Mouse (Mus musculus): ENCODE measurements around the gene Krtcap2. TPM values are rescaled to one million over a fixed set of nuclear protein-coding genes. Genes with fewer than 3 reads are reported as not detected.

Gene Krtcap2
- polyA plus RNA-seq, 1 experiment from 2014 or later, result 349 TPM

- H3K36me3 ChIP-seq (ENCODE audit: control insufficient read depth, insufficient read depth, low read length), result no peaks in the 10 kb centered on the region
- H3K4me2 ChIP-seq (ENCODE audit: low read depth, low read length), result no peak overlapping the region
- no peak overlapping the region for H3K4me3 ChIP-seq (ENCODE audit: low read depth, low read length)
- DNase-seq (ENCODE audit: low spot score) (no peak), ATAC-seq (ENCODE audit: low read depth) (no peak)
- no peaks in the 10 kb centered on the region for H3K9me3 ChIP-seq (ENCODE audit: control insufficient read depth, low read length)
- H3K27me3 ChIP-seq (replicated peaks; ENCODE audit: control insufficient read depth, insufficient read depth, low read length), result 0 out of 2 replicates have a peak, but pooled peaks cover 7% of the 10 kb centered on the region
- peaks cover 13% of the 10 kb centered on the region; the same call in 1 of the 2 replicates for H3K4me1 ChIP-seq (ENCODE audit: control insufficient read depth, insufficient read depth, low read length)
- 90% methylated on average over 3 of the region's 3 CpGs for WGBS
- no peak overlapping the region for H3K9ac ChIP-seq (ENCODE audit: low read depth, low read length)
- no peak overlapping the region for H3K27ac ChIP-seq (replicated peaks; ENCODE audit: low read depth, low read length)
Measured at GRCm38 (mm10) chr3:89284261-89284660, 38.5 kb downstream of the Krtcap2 start.

DNA sequence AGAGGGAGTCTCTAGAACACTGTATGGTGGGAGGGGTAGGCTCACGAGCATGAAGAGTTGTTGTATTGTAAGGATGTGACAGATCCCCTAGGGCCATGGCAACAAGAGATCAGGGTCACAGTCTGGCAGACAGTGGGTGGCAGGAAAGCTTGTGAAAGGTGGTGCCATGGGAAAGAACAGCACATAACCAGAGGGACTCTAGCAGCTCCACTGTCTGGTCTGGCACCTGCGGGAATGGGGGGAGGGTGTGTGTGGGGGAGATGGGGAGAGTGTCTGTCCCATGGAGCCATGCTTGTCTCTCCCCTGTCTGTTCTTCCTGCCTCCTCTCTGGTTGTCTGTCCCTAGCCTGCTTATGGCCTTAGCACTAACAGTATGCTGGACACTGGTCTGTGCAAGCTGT lies 39.8 kb downstream of the Krtcap2 start:
- peaks cover 13% of the 10 kb centered on the region; the same call in 1 of the 2 replicates for H3K4me1 ChIP-seq (ENCODE audit: control insufficient read depth, insufficient read depth, low read length)
- 0 out of 2 replicates have a peak, but pooled peaks cover 7% of the 10 kb centered on the region for H3K27me3 ChIP-seq (replicated peaks; ENCODE audit: control insufficient read depth, insufficient read depth, low read length)
- no peak overlapping the region for H3K4me2 ChIP-seq (ENCODE audit: low read depth, low read length)
- no peak overlapping the region for H3K27ac ChIP-seq (replicated peaks; ENCODE audit: low read depth, low read length)
- ATAC-seq (ENCODE audit: low read depth) (no peak), DNase-seq (ENCODE audit: low spot score) (no peak)
- no peaks in the 10 kb centered on the region for H3K9me3 ChIP-seq (ENCODE audit: control insufficient read depth, low read length)
- no peak overlapping the region for H3K9ac ChIP-seq (ENCODE audit: low read depth, low read length)
- H3K36me3 ChIP-seq (ENCODE audit: control insufficient read depth, insufficient read depth, low read length), result no peaks in the 10 kb centered on the region
- 27% methylated on average over 2 of the region's 2 CpGs for WGBS
- no peak overlapping the region for H3K4me3 ChIP-seq (ENCODE audit: low read depth, low read length)

GRCm38 (mm10) chr3:89287286-89287685 lies 41.5 kb downstream of the Krtcap2 start:
- Histone ChIP-seq H3K27ac (replicated peaks; ENCODE audit: low read depth, low read length) (no peak overlapping the region), H3K9ac (ENCODE audit: low read depth, low read length) (0 out of 2 replicates have a peak overlapping the region, but pooled peaks have one; percentile 19), H3K4me2 (ENCODE audit: low read depth, low read length) (no peak overlapping the region), H3K27me3 (replicated peaks; ENCODE audit: control insufficient read depth, insufficient read depth, low read length) (no peaks in the 10 kb centered on the region), H3K4me3 (ENCODE audit: low read depth, low read length) (no peak overlapping the region), H3K36me3 (ENCODE audit: control insufficient read depth, insufficient read depth, low read length) (no peaks in the 10 kb centered on the region), H3K4me1 (ENCODE audit: control insufficient read depth, insufficient read depth, low read length) (peaks cover 5% of the 10 kb centered on the region; the same call in 1 of the 2 replicates), H3K9me3 (ENCODE audit: control insufficient read depth, low read length) (no peaks in the 10 kb centered on the region)
- no peak for DNase-seq (ENCODE audit: low spot score)
- ATAC-seq (ENCODE audit: low read depth), result 0 out of 2 replicates have a peak, but pooled peaks have one; percentile 26
- 35% methylated on average over 5 of the region's 5 CpGs for WGBS

DNA sequence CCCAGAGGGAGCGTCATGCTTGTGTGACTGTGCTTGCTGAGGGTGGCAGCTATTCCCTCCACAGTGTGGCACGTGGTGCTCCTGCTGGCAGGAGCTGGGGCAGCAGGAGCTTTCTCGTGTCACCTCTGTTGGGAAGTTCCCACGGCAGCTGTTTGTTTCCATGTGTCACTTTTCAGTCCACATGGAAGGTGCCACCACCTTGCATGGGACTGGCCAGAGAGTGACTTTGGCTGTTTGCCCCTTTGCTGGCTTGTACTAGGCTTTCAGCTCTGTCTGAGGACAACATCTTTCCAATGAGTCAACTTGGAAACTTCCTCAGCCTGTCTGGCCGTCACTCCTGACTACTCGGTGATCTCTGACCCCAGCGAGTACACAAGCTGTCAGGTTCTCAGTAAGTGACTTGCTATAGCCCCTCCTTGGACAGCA lies 42.8 kb downstream of the Krtcap2 start:
- H3K9me3 ChIP-seq (ENCODE audit: control insufficient read depth, low read length), result no peaks in the 10 kb centered on the region

DNA sequence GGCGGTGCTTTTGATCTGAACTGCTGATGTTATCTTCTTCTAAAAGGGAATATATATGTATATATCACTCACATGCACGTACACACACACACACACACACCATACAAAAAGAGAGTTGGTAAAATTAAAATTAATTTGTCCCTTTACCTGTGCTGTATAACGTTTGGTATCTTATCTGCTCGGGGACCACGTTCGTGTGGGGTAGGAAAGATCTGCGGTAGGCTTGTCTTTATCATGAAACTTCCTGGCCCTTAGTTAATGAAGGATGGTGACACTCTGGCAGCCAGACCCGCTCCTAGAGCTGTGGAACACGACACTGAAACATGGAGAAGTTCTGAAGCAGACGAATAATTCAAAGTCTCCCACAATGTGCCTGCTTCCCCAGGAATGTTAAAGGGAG lies 46.1 kb downstream of the Krtcap2 start:
- H3K36me3 ChIP-seq (ENCODE audit: control insufficient read depth, insufficient read depth, low read length), result no peaks in the 10 kb centered on the region
- no peak overlapping the region for H3K27ac ChIP-seq (replicated peaks; ENCODE audit: low read depth, low read length)
- WGBS, result 65% methylated on average over 10 of the region's 10 CpGs
- peaks cover 5% of the 10 kb centered on the region; the same call in 1 of the 2 replicates for H3K4me1 ChIP-seq (ENCODE audit: control insufficient read depth, insufficient read depth, low read length)
- no peak for ATAC-seq (ENCODE audit: low read depth)
- no peaks in the 10 kb centered on the region for H3K27me3 ChIP-seq (replicated peaks; ENCODE audit: control insufficient read depth, insufficient read depth, low read length)
- no peak overlapping the region for H3K4me2 ChIP-seq (ENCODE audit: low read depth, low read length)
- H3K9me3 ChIP-seq (ENCODE audit: control insufficient read depth, low read length), result no peaks in the 10 kb centered on the region
- no peak overlapping the region for H3K9ac ChIP-seq (ENCODE audit: low read depth, low read length)
- DNase-seq (ENCODE audit: low spot score), result no peak
- H3K4me3 ChIP-seq (ENCODE audit: low read depth, low read length), result no peak overlapping the region

More for the DNA sequence above, 42.8 kb downstream of the Krtcap2 start:
- Histone ChIP-seq H3K4me2 (ENCODE audit: low read depth, low read length) (no peak overlapping the region), H3K27ac (replicated peaks; ENCODE audit: low read depth, low read length) (no peak overlapping the region), H3K27me3 (replicated peaks; ENCODE audit: control insufficient read depth, insufficient read depth, low read length) (no peaks in the 10 kb centered on the region), H3K9ac (ENCODE audit: low read depth, low read length) (peak overlapping the region; percentile 8; the same call in 1 of the 2 replicates), H3K36me3 (ENCODE audit: control insufficient read depth, insufficient read depth, low read length) (no peaks in the 10 kb centered on the region), H3K4me3 (ENCODE audit: low read depth, low read length) (no peak overlapping the region), H3K4me1 (ENCODE audit: control insufficient read depth, insufficient read depth, low read length) (peaks cover 5% of the 10 kb centered on the region; the same call in 1 of the 2 replicates)
- no peak for ATAC-seq (ENCODE audit: low read depth)
- WGBS, result 50% methylated on average over 7 of the region's 7 CpGs
- DNase-seq (ENCODE audit: low spot score), result no peak

GRCm38 (mm10) chr3:89292303-89292702 lies 46.5 kb downstream of the Krtcap2 start:
- H3K27me3 ChIP-seq (replicated peaks; ENCODE audit: control insufficient read depth, insufficient read depth, low read length), result no peaks in the 10 kb centered on the region
- H3K36me3 ChIP-seq (ENCODE audit: control insufficient read depth, insufficient read depth, low read length), result no peaks in the 10 kb centered on the region
- H3K9ac ChIP-seq (ENCODE audit: low read depth, low read length), result no peak overlapping the region
- no peak for ATAC-seq (ENCODE audit: low read depth)
- no peak overlapping the region for H3K27ac ChIP-seq (replicated peaks; ENCODE audit: low read depth, low read length)
- H3K4me3 ChIP-seq (ENCODE audit: low read depth, low read length), result no peak overlapping the region
- 70% methylated on average over 5 of the region's 5 CpGs for WGBS
- H3K4me2 ChIP-seq (ENCODE audit: low read depth, low read length), result no peak overlapping the region
- no peaks in the 10 kb centered on the region for H3K9me3 ChIP-seq (ENCODE audit: control insufficient read depth, low read length)
- peaks cover 4% of the 10 kb centered on the region; the same call in 1 of the 2 replicates for H3K4me1 ChIP-seq (ENCODE audit: control insufficient read depth, insufficient read depth, low read length)
- no peak for DNase-seq (ENCODE audit: low spot score)

DNA sequence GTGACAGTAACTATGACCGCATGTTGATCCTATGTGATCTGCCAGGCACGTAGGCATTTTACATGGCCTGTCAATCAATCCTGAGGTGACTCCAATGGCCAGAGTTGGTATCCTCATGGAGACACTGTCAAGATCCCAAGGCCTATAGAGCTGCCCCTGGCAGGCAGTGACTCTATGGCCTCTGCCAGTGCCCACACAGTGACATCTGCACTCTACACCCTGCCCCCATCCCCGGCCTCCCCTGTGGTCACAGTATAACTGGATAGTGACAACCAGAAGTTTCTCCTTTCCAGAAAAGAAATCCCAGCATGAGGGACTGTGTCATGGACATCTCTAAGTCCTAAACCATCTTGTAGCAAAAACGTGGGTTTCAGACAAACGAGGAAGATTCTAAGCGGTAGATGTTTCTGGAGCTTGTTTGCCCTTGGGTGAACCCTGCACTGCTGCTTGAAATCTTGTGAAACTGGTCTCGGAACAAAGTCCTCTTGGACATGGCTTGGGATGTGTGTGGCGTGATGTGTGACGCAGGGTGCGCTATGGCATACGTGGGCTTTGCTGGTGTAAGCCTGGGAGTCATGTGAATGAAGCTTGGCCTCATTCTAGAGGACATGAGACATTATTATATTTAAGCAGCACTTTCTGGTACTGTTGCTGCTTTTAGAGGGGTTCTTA lies 47.6 kb downstream of the Krtcap2 start:
- Histone ChIP-seq H3K4me1 (ENCODE audit: control insufficient read depth, insufficient read depth, low read length) (no peaks in the 10 kb centered on the region), H3K9me3 (ENCODE audit: control insufficient read depth, low read length) (no peaks in the 10 kb centered on the region), H3K4me3 (ENCODE audit: low read depth, low read length) (no peak overlapping the region), H3K4me2 (ENCODE audit: low read depth, low read length) (no peak overlapping the region), H3K27me3 (replicated peaks; ENCODE audit: control insufficient read depth, insufficient read depth, low read length) (no peaks in the 10 kb centered on the region), H3K27ac (replicated peaks; ENCODE audit: low read depth, low read length) (no peak overlapping the region), H3K9ac (ENCODE audit: low read depth, low read length) (no peak overlapping the region), H3K36me3 (ENCODE audit: control insufficient read depth, insufficient read depth, low read length) (no peaks in the 10 kb centered on the region)
- DNase-seq (ENCODE audit: low spot score) (no peak), ATAC-seq (ENCODE audit: low read depth) (no peak)
- WGBS, result 90% methylated on average over 11 of the region's 11 CpGs

DNA sequence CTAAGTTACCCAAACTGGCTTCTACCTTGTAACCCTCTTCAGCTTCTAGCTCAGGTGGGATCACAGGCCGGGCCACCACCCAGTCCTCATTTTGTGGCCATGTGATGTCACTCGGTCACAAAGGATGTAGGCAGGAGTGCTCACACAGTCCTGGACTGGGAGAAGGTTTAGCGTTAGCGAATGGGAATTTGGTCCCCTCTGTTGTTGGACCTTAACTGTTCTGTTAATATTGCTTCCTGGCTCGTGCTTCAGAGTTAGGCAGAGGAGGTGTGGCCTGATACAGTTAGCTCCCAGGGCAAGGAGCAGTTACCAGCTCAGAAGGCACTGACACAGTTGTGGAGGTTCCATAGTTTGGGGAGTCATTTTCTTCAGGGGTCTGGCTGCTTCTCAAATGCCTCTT lies 48.4 kb downstream of the Krtcap2 start:
- Histone ChIP-seq H3K27ac (replicated peaks; ENCODE audit: low read depth, low read length) (no peak overlapping the region), H3K27me3 (replicated peaks; ENCODE audit: control insufficient read depth, insufficient read depth, low read length) (no peaks in the 10 kb centered on the region), H3K36me3 (ENCODE audit: control insufficient read depth, insufficient read depth, low read length) (no peaks in the 10 kb centered on the region), H3K4me2 (ENCODE audit: low read depth, low read length) (no peak overlapping the region), H3K4me1 (ENCODE audit: control insufficient read depth, insufficient read depth, low read length) (no peaks in the 10 kb centered on the region), H3K4me3 (ENCODE audit: low read depth, low read length) (no peak overlapping the region), H3K9ac (ENCODE audit: low read depth, low read length) (no peak overlapping the region), H3K9me3 (ENCODE audit: control insufficient read depth, low read length) (no peaks in the 10 kb centered on the region)
- WGBS, result 74% methylated on average over 5 of the region's 5 CpGs
- ATAC-seq (ENCODE audit: low read depth) (no peak), DNase-seq (ENCODE audit: low spot score) (no peak)

Data from embryonic facial prominence, embryonic 14.5 days (tissue).